Mouse (Mus musculus): ENCODE measurements around the gene Bpgm. TPM values are rescaled to one million over a fixed set of nuclear protein-coding genes. Genes with fewer than 3 reads are reported as not detected.

Bpgm gene
- 96.2 and 96.8 TPM in 2 replicates for polyA plus RNA-seq (2015; fragmentation: Nextera tagmentation; extraction: Ambion mirVana)

GRCm38 (mm10) chr6:34475974-34476794 lies at the start of gene Bpgm:
Gene Bpgm (plus strand): TSS chr6:34476207.
- Histone ChIP-seq H3K36me3 (ENCODE audit: control insufficient read depth, insufficient read depth, low read length) (no peaks in the 10 kb centered on the region), H3K9ac (ENCODE audit: low read depth, low read length) (peak within 1 kb of the TSS; percentile 67), H3K9me3 (replicated peaks; ENCODE audit: control insufficient read depth, low read length, poor library complexity, severe bottlenecking) (no peaks in the 10 kb centered on the region), H3K27ac (ENCODE audit: low read length) (peak within 1 kb of the TSS; percentile 77), H3K4me2 (ENCODE audit: low read length) (peak within 1 kb of the TSS; percentile 54), H3K27me3 (ENCODE audit: control insufficient read depth, insufficient read depth, low read depth, low read length) (no peaks in the 10 kb centered on the region), H3K4me3 (ENCODE audit: low read depth, low read length) (peak within 1 kb of the TSS; percentile 53), H3K4me1 (ENCODE audit: control insufficient read depth, insufficient read depth, low read length) (peaks cover 39% of the 10 kb centered on the region)
- WGBS, result under 1% methylated on average over 35 of the region's 35 CpGs
- peak; percentile 99 for ATAC-seq

- no peak overlapping the region for H3K9ac ChIP-seq (ENCODE audit: low read depth, low read length)
- H3K9me3 ChIP-seq (replicated peaks; ENCODE audit: control insufficient read depth, low read length, poor library complexity, severe bottlenecking), result no peaks in the 10 kb centered on the region
- H3K36me3 ChIP-seq (ENCODE audit: control insufficient read depth, insufficient read depth, low read length), result no peaks in the 10 kb centered on the region
- WGBS, result 60% methylated on average over 2 of the region's 2 CpGs
- no peak overlapping the region for H3K27ac ChIP-seq (ENCODE audit: low read length)
- H3K4me1 ChIP-seq (ENCODE audit: control insufficient read depth, insufficient read depth, low read length), result no peaks in the 10 kb centered on the region
- ATAC-seq, result no peak
- H3K27me3 ChIP-seq (ENCODE audit: control insufficient read depth, insufficient read depth, low read depth, low read length), result no peaks in the 10 kb centered on the region
- H3K4me2 ChIP-seq (ENCODE audit: low read length), result no peak overlapping the region
- H3K4me3 ChIP-seq (ENCODE audit: low read depth, low read length), result no peak overlapping the region
These were observed 37.0 kb upstream of the Bpgm start for GRCm38 (mm10) chr6:34439006-34439405.

- 69% methylated on average over 9 of the region's 9 CpGs for WGBS
- Histone ChIP-seq H3K4me2 (ENCODE audit: low read length) (no peak overlapping the region), H3K27me3 (ENCODE audit: control insufficient read depth, insufficient read depth, low read depth, low read length) (no peaks in the 10 kb centered on the region), H3K9me3 (replicated peaks; ENCODE audit: control insufficient read depth, low read length, poor library complexity, severe bottlenecking) (no peaks in the 10 kb centered on the region), H3K4me1 (ENCODE audit: control insufficient read depth, insufficient read depth, low read length) (no peaks in the 10 kb centered on the region), H3K9ac (ENCODE audit: low read depth, low read length) (no peak overlapping the region), H3K36me3 (ENCODE audit: control insufficient read depth, insufficient read depth, low read length) (no peaks in the 10 kb centered on the region), H3K4me3 (ENCODE audit: low read depth, low read length) (no peak overlapping the region), H3K27ac (ENCODE audit: low read length) (no peak overlapping the region)
- no peak for ATAC-seq
These were observed 34.3 kb upstream of the Bpgm start for GRCm38 (mm10) chr6:34441556-34442257.

GRCm38 (mm10) chr6:34443791-34444190 lies 32.2 kb upstream of the Bpgm start:
- Histone ChIP-seq H3K4me2 (ENCODE audit: low read length) (no peak overlapping the region), H3K9me3 (replicated peaks; ENCODE audit: control insufficient read depth, low read length, poor library complexity, severe bottlenecking) (no peaks in the 10 kb centered on the region), H3K27me3 (ENCODE audit: control insufficient read depth, insufficient read depth, low read depth, low read length) (no peaks in the 10 kb centered on the region), H3K27ac (ENCODE audit: low read length) (no peak overlapping the region), H3K4me1 (ENCODE audit: control insufficient read depth, insufficient read depth, low read length) (no peaks in the 10 kb centered on the region), H3K9ac (ENCODE audit: low read depth, low read length) (no peak overlapping the region), H3K4me3 (ENCODE audit: low read depth, low read length) (no peak overlapping the region), H3K36me3 (ENCODE audit: control insufficient read depth, insufficient read depth, low read length) (no peaks in the 10 kb centered on the region)
- no peak for ATAC-seq
- WGBS, result 82% methylated on average over 2 of the region's 2 CpGs

- Histone ChIP-seq H3K4me2 (ENCODE audit: low read length) (no peak overlapping the region), H3K27ac (ENCODE audit: low read length) (no peak overlapping the region), H3K4me3 (ENCODE audit: low read depth, low read length) (no peak overlapping the region), H3K4me1 (ENCODE audit: control insufficient read depth, insufficient read depth, low read length) (no peaks in the 10 kb centered on the region), H3K36me3 (ENCODE audit: control insufficient read depth, insufficient read depth, low read length) (no peaks in the 10 kb centered on the region), H3K9ac (ENCODE audit: low read depth, low read length) (no peak overlapping the region), H3K27me3 (ENCODE audit: control insufficient read depth, insufficient read depth, low read depth, low read length) (no peaks in the 10 kb centered on the region), H3K9me3 (replicated peaks; ENCODE audit: control insufficient read depth, low read length, poor library complexity, severe bottlenecking) (no peaks in the 10 kb centered on the region)
- whole genome bisulfite sequencing, result 8% methylated on average over 2 of the region's 2 CpGs
- peak; percentile 67; the same call in 1 of the 2 replicates for ATAC-seq
These were observed 28.0 kb upstream of the Bpgm start for GRCm38 (mm10) chr6:34447961-34448360.

GRCm38 (mm10) chr6:34448696-34449095 lies 27.3 kb upstream of the Bpgm start:
- Histone ChIP-seq H3K36me3 (ENCODE audit: control insufficient read depth, insufficient read depth, low read length) (no peaks in the 10 kb centered on the region), H3K4me3 (ENCODE audit: low read depth, low read length) (no peak overlapping the region), H3K27me3 (ENCODE audit: control insufficient read depth, insufficient read depth, low read depth, low read length) (no peaks in the 10 kb centered on the region), H3K4me1 (ENCODE audit: control insufficient read depth, insufficient read depth, low read length) (no peaks in the 10 kb centered on the region), H3K9ac (ENCODE audit: low read depth, low read length) (no peak overlapping the region), H3K27ac (ENCODE audit: low read length) (no peak overlapping the region), H3K4me2 (ENCODE audit: low read length) (no peak overlapping the region), H3K9me3 (replicated peaks; ENCODE audit: control insufficient read depth, low read length, poor library complexity, severe bottlenecking) (no peaks in the 10 kb centered on the region)
- no peak for ATAC-seq
- 85% methylated on average over 1 of the region's 1 CpGs for WGBS

GRCm38 (mm10) chr6:34452963-34453770 lies 22.8 kb upstream of the Bpgm start:
- Histone ChIP-seq H3K27me3 (ENCODE audit: control insufficient read depth, insufficient read depth, low read depth, low read length) (no peaks in the 10 kb centered on the region), H3K27ac (ENCODE audit: low read length) (no peak overlapping the region), H3K9me3 (replicated peaks; ENCODE audit: control insufficient read depth, low read length, poor library complexity, severe bottlenecking) (no peaks in the 10 kb centered on the region), H3K36me3 (ENCODE audit: control insufficient read depth, insufficient read depth, low read length) (no peaks in the 10 kb centered on the region), H3K4me1 (ENCODE audit: control insufficient read depth, insufficient read depth, low read length) (no peaks in the 10 kb centered on the region), H3K9ac (ENCODE audit: low read depth, low read length) (no peak overlapping the region), H3K4me2 (ENCODE audit: low read length) (no peak overlapping the region), H3K4me3 (ENCODE audit: low read depth, low read length) (no peak overlapping the region)
- no peak for ATAC-seq
- WGBS, result 74% methylated on average over 7 of the region's 7 CpGs

GRCm38 (mm10) chr6:34459456-34459855 lies 16.6 kb upstream of the Bpgm start:
- no peak overlapping the region for H3K4me2 ChIP-seq (ENCODE audit: low read length)
- H3K9ac ChIP-seq (ENCODE audit: low read depth, low read length), result no peak overlapping the region
- no peak overlapping the region for H3K27ac ChIP-seq (ENCODE audit: low read length)
- H3K36me3 ChIP-seq (ENCODE audit: control insufficient read depth, insufficient read depth, low read length), result no peaks in the 10 kb centered on the region
- no peaks in the 10 kb centered on the region for H3K9me3 ChIP-seq (replicated peaks; ENCODE audit: control insufficient read depth, low read length, poor library complexity, severe bottlenecking)
- no peak for ATAC-seq
- no peak overlapping the region for H3K4me3 ChIP-seq (ENCODE audit: low read depth, low read length)
- H3K4me1 ChIP-seq (ENCODE audit: control insufficient read depth, insufficient read depth, low read length), result no peaks in the 10 kb centered on the region
- H3K27me3 ChIP-seq (ENCODE audit: control insufficient read depth, insufficient read depth, low read depth, low read length), result no peaks in the 10 kb centered on the region
